Mouse (Mus musculus) limb, embryonic 13.5 days (tissue): ENCODE data around the gene Dthd1. TPM values are rescaled to one million over a fixed set of nuclear protein-coding genes. Genes with fewer than 3 reads are reported as not detected.

Source experiments
- ATAC-seq: fragments of 200-750 bp; cut with Nextera tagmentation; 2 replicates; pipeline ENCODE4 v1.8.0; 2017; ENCODE audit warnings: low read depth, moderate number of reproducible peaks, moderate TSS enrichment; ENCODE audit not compliant: low FRiP score
- H3K27ac ChIP-seq: fragments of 300-500 bp; sonication (generic); 2 replicates; pipeline ENCODE4 v1.5.1; 2015; ENCODE audit warnings: inconsistent platforms, mild to moderate bottlenecking, moderate library complexity
- H3K27me3 ChIP-seq: fragments of 300-500 bp; sonication (generic); 2 replicates; pipeline ENCODE4 v1.6.1; 2015; ENCODE audit warnings: mild to moderate bottlenecking, inconsistent platforms
- H3K36me3 ChIP-seq: fragments of 300-500 bp; sonication (generic); 2 replicates; pipeline ENCODE4 v1.6.1; 2015; ENCODE audit warnings: inconsistent platforms, mild to moderate bottlenecking, moderate library complexity
- H3K4me1 ChIP-seq: fragments of 300-500 bp; sonication (generic); 2 replicates; pipeline ENCODE4 v1.6.1; 2015; ENCODE audit warnings: inconsistent platforms
- H3K4me2 ChIP-seq: fragments of 300-500 bp; sonication (generic); replicated peaks from 2 replicates; pipeline ENCODE4 v1.6.1; 2015; ENCODE audit warnings: inconsistent platforms, mild to moderate bottlenecking, moderate library complexity
- H3K4me3 ChIP-seq: fragments of 300-500 bp; sonication (generic); 2 replicates; pipeline ENCODE4 v1.5.1; 2015; ENCODE audit warnings: moderate library complexity, mild to moderate bottlenecking, inconsistent platforms
- H3K9ac ChIP-seq: fragments of 300-500 bp; sonication (generic); 2 replicates; pipeline ENCODE4 v1.6.1; 2015; ENCODE audit warnings: mild to moderate bottlenecking, inconsistent platforms
- H3K9me3 ChIP-seq: fragments of 300-500 bp; sonication (generic); 2 replicates; pipeline ENCODE4 v1.6.1; 2016; ENCODE audit warnings: inconsistent platforms
- WGBS: fragments of 180-500 bp; shearing (Covaris S2); methylation state at CpG from one replicate; pipeline ENCODE4 v1.1.7; 2015; 5-methylcytosine and 5-hydroxymethylcytosine counted together
- polyA plus RNA-seq: library from polyadenylated mRNA; unstranded; fragments of >200 nt; fragmentation: Nextera tagmentation; extraction: Ambion mirVana; gene quantifications from 2 replicates; pipeline ENCODE4 v1.2.1, GENCODE M21; 2015

Dthd1 gene
- polyA plus RNA-seq = not detected in 2 replicates

- no peaks in the 10 kb centered on the region for H3K36me3 ChIP-seq
- no peak within 1 kb of the TSS for H3K9ac ChIP-seq
- no peaks in the 10 kb centered on the region for H3K4me1 ChIP-seq
- no peak within 1 kb of the TSS for H3K4me3 ChIP-seq
- 87% methylated on average over 6 of the region's 6 CpGs for WGBS
- no peaks in the 10 kb centered on the region for H3K27me3 ChIP-seq
- H3K4me2 ChIP-seq = no peak within 1 kb of the TSS
- ATAC-seq = no peak
- H3K9me3 ChIP-seq = peaks cover 3% of the 10 kb centered on the region
- H3K27ac ChIP-seq = no peak within 1 kb of the TSS
Measured at GRCm38 (mm10) chr5:62813402-62814071, at the start of gene Dthd1. Gene Dthd1, plus strand, starts transcription at chr5:62813823.

GRCm38 (mm10) chr5:62764161-62764560 lies 49.5 kb upstream of the Dthd1 start:
- Histone ChIP-seq H3K27me3 (peaks cover 19% of the 10 kb centered on the region), H3K4me2 (no peak overlapping the region), H3K4me3 (no peak overlapping the region), H3K4me1 (no peaks in the 10 kb centered on the region), H3K9ac (no peak overlapping the region), H3K9me3 (no peaks in the 10 kb centered on the region), H3K36me3 (no peaks in the 10 kb centered on the region), H3K27ac (no peak overlapping the region)
- 49% methylated on average over 5 of the region's 5 CpGs for WGBS
- no peak for ATAC-seq

GRCm38 (mm10) chr5:62765459-62765783 lies 48.2 kb upstream of the Dthd1 start:
- Histone ChIP-seq H3K27me3 (peaks cover 19% of the 10 kb centered on the region), H3K4me3 (peak overlapping the region; percentile 63), H3K9me3 (no peaks in the 10 kb centered on the region), H3K4me2 (peak overlapping the region; percentile 86), H3K9ac (peak overlapping the region; percentile 71), H3K27ac (no peak overlapping the region), H3K4me1 (no peaks in the 10 kb centered on the region), H3K36me3 (no peaks in the 10 kb centered on the region)
- ATAC-seq = peak; percentile 15; the same call in 1 of the 2 replicates
- 11% methylated on average over 5 of the region's 5 CpGs for WGBS

GRCm38 (mm10) chr5:62765784-62766701 lies 47.6 kb upstream of the Dthd1 start, which contains the start of gene Arap2:
Gene Arap2, minus strand, starts transcription at chr5:62766159.
- Histone ChIP-seq H3K27me3 (peaks cover 19% of the 10 kb centered on the region), H3K4me3 (peak within 1 kb of the TSS; percentile 63), H3K4me1 (no peaks in the 10 kb centered on the region), H3K9ac (peak within 1 kb of the TSS; percentile 71), H3K4me2 (peak within 1 kb of the TSS; percentile 86), H3K9me3 (no peaks in the 10 kb centered on the region), H3K36me3 (no peaks in the 10 kb centered on the region), H3K27ac (no peak within 1 kb of the TSS)
- peak; percentile 79 for ATAC-seq
- WGBS = under 1% methylated on average over 64 of the region's 106 CpGs

DNA sequence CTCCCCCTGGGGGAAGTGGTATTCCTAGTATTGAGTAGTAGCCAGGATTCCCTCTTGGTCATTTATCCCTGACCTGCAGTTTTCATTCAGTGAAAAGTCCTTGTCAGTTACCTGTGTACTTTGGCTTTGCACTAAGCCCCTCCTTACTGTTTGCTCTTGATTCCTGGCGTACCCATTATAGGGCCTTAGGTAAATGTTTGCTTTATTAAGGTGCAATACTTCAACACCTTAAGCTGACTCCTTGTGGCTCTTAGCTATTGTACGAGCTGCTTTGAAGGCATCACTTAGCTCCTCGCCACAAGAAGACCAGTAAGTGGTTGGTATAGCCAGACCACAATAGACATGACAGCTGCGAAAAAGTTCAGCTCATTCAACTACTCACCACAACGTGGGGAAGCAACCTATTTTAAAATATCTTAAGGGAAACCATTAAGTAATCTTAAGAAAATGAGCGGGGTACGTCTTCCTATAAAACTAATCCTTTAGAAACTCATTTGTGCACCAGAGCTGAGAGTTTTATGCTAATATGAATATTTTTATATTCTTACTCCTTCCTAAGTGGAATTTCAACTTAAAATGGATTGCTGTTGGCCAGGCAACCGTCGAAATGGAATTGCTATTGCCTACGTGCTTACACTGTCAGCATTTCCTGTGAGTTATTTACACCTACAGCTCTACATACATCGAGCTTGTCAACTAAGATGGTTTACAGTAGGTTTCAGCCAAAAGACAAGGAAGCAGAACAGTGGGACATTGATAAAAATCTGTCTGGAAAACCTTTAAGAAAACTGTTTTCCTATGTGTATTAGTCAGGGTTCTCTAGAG lies 41.6 kb upstream of the Dthd1 start:
- no peaks in the 10 kb centered on the region for H3K9me3 ChIP-seq
- no peak overlapping the region for H3K4me3 ChIP-seq
- H3K36me3 ChIP-seq = no peaks in the 10 kb centered on the region
- no peak overlapping the region for H3K9ac ChIP-seq
- no peak for ATAC-seq
- no peak overlapping the region for H3K4me2 ChIP-seq
- peaks cover 10% of the 10 kb centered on the region for H3K27me3 ChIP-seq
- no peak overlapping the region for H3K27ac ChIP-seq
- H3K4me1 ChIP-seq = no peaks in the 10 kb centered on the region
- WGBS = 82% methylated on average over 11 of the region's 11 CpGs

- H3K4me1 ChIP-seq = no peaks in the 10 kb centered on the region
- H3K36me3 ChIP-seq = no peaks in the 10 kb centered on the region
- H3K4me3 ChIP-seq = no peak overlapping the region
- no peak for ATAC-seq
- H3K27me3 ChIP-seq = no peaks in the 10 kb centered on the region
- H3K9ac ChIP-seq = no peak overlapping the region
- H3K27ac ChIP-seq = no peak overlapping the region
- no peaks in the 10 kb centered on the region for H3K9me3 ChIP-seq
- WGBS = 85% methylated on average over 8 of the region's 8 CpGs
- H3K4me2 ChIP-seq = no peak overlapping the region
Measured at GRCm38 (mm10) chr5:62777804-62778203, 35.8 kb upstream of the Dthd1 start.

DNA sequence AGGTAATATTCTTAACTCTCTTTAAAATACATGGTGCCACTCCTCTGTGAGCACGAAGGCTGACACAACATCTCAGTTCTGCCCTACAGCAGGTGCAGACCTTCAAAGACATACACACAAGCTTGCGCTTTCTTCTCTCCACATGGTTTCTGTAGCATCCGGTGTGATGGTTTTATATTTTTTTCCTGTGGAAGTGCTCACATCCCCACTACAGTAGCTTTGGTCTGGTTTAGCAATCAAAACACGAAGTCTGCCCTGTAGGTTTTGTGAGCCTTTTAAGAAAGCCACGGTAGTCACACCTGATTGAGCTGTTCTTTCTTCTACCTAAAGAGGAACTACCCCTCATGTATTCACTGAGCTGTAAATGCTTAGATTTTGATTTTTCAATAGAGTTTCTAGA lies 34.9 kb upstream of the Dthd1 start:
- Histone ChIP-seq H3K4me3 (no peak overlapping the region), H3K36me3 (no peaks in the 10 kb centered on the region), H3K27me3 (no peaks in the 10 kb centered on the region), H3K4me2 (no peak overlapping the region), H3K27ac (no peak overlapping the region), H3K9ac (no peak overlapping the region), H3K9me3 (no peaks in the 10 kb centered on the region), H3K4me1 (no peaks in the 10 kb centered on the region)
- 72% methylated on average over 5 of the region's 5 CpGs for WGBS
- no peak for ATAC-seq

DNA sequence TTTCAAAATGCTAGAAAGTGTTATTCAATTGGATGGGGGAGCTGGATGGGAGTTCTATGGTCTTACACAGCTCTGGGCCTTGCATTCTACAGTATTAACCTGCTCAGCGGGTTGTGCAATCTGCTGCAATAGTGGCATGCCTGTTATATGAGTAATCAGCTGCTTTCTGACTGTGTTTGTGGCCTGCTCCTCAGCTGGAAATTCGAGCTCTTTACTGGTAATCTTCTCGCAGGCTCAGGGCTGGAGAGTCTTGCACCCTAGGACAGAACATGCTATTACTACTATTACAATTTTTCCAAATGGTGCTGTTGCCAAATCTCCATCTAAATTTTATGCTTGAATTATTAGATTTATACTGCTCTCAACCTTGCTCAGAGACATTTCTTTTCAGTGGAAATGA lies 26.8 kb upstream of the Dthd1 start:
- H3K27ac ChIP-seq = no peak overlapping the region
- H3K4me3 ChIP-seq = no peak overlapping the region
- ATAC-seq = no peak
- H3K27me3 ChIP-seq = no peaks in the 10 kb centered on the region
- H3K36me3 ChIP-seq = no peaks in the 10 kb centered on the region
- no peak overlapping the region for H3K9ac ChIP-seq
- H3K9me3 ChIP-seq = no peaks in the 10 kb centered on the region
- H3K4me1 ChIP-seq = no peaks in the 10 kb centered on the region
- whole genome bisulfite sequencing = 73% methylated on average over 3 of the region's 3 CpGs
- no peak overlapping the region for H3K4me2 ChIP-seq

GRCm38 (mm10) chr5:62790921-62791564 lies 22.6 kb upstream of the Dthd1 start:
- no peak for ATAC-seq
- H3K27me3 ChIP-seq = no peaks in the 10 kb centered on the region
- no peak overlapping the region for H3K9ac ChIP-seq
- WGBS = 92% methylated on average over 5 of the region's 5 CpGs
- no peak overlapping the region for H3K4me2 ChIP-seq
- no peaks in the 10 kb centered on the region for H3K36me3 ChIP-seq
- no peak overlapping the region for H3K4me3 ChIP-seq
- no peaks in the 10 kb centered on the region for H3K9me3 ChIP-seq
- no peaks in the 10 kb centered on the region for H3K4me1 ChIP-seq
- H3K27ac ChIP-seq = no peak overlapping the region

- Histone ChIP-seq H3K9ac (no peak overlapping the region), H3K4me3 (no peak overlapping the region), H3K27me3 (no peaks in the 10 kb centered on the region), H3K27ac (no peak overlapping the region), H3K36me3 (no peaks in the 10 kb centered on the region), H3K4me1 (no peaks in the 10 kb centered on the region), H3K9me3 (no peaks in the 10 kb centered on the region), H3K4me2 (no peak overlapping the region)
- WGBS = 79% methylated on average over 1 of the region's 1 CpGs
- ATAC-seq = no peak
Measured at GRCm38 (mm10) chr5:62792776-62793175, 20.8 kb upstream of the Dthd1 start.

GRCm38 (mm10) chr5:62814072-62814414 lies 420 bp downstream of the Dthd1 start:
- Histone ChIP-seq H3K27me3 (no peaks in the 10 kb centered on the region), H3K9ac (no peak overlapping the region), H3K36me3 (no peaks in the 10 kb centered on the region), H3K4me2 (no peak overlapping the region), H3K4me1 (no peaks in the 10 kb centered on the region), H3K9me3 (no peaks in the 10 kb centered on the region), H3K27ac (no peak overlapping the region), H3K4me3 (no peak overlapping the region)
- WGBS = 69% methylated on average over 1 of the region's 1 CpGs
- no peak for ATAC-seq
